Mouse (Mus musculus) neural tube, embryonic 12.5 days (tissue): ENCODE measurements at regions not wholly inside any gene's neighbourhood (a gene's known extent, or its start where the extent isn't known, plus 50 kb on each side); places are given as distances from the start of the nearest gene placed in this dataset.

Source experiments
- ATAC-seq: fragments of 200-750 bp; cut with Nextera tagmentation; 2 replicates; pipeline ENCODE4 v1.8.0; 2017; ENCODE audit warnings: low read depth, mild to moderate bottlenecking, moderate TSS enrichment, moderate library complexity; ENCODE audit not compliant: low FRiP score
- H3K27ac ChIP-seq: fragments of 300-500 bp; sonication (generic); 2 replicates; pipeline ENCODE4 v1.5.1; 2016
- H3K27me3 ChIP-seq: fragments of 300-500 bp; sonication (generic); replicated peaks from 2 replicates; pipeline ENCODE4 v1.6.1; 2016; ENCODE audit warnings: mild to moderate bottlenecking
- H3K36me3 ChIP-seq: fragments of 300-500 bp; sonication (generic); 2 replicates; pipeline ENCODE4 v1.6.1; 2016; ENCODE audit warnings: mild to moderate bottlenecking
- H3K4me1 ChIP-seq: fragments of 300-500 bp; sonication (generic); 2 replicates; pipeline ENCODE4 v1.6.1; 2016
- H3K4me2 ChIP-seq: fragments of 300-500 bp; sonication (generic); replicated peaks from 2 replicates; pipeline ENCODE4 v1.6.1; 2016; ENCODE audit warnings: mild to moderate bottlenecking
- H3K4me3 ChIP-seq: fragments of 300-500 bp; sonication (generic); 2 replicates; pipeline ENCODE4 v1.5.1; 2016
- H3K9ac ChIP-seq: fragments of 300-500 bp; sonication (generic); 2 replicates; pipeline ENCODE4 v1.6.1; 2016; ENCODE audit warnings: mild to moderate bottlenecking
- H3K9me3 ChIP-seq: fragments of 300-500 bp; sonication (generic); 2 replicates; pipeline ENCODE4 v1.6.1; 2016; ENCODE audit warnings: mild to moderate bottlenecking
- WGBS: fragments of 180-500 bp; shearing (Covaris S2); methylation state at CpG from one replicate; pipeline ENCODE4 v1.1.7; 2016; 5-methylcytosine and 5-hydroxymethylcytosine counted together

DNA sequence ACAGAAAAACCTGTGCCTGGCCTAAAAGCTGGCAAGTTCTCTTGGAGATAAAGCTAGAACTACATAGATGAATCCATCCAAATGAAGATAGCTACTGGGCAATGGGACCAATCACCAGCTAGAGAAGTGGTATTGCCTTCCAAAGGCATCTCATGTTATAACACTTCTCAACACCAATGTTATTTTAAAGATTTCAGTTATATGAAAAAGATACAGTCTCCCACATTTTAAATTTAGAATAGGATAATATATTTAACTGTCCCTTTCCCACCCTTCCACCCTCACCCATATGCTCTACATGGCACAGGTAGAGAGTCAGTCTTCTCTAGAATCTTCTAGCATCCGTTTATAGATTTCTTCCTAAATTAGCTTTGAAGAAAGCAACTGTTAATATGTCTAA is 87.6 kb upstream of the Pou6f2 start:
- Histone ChIP-seq H3K27ac (no peak overlapping the region), H3K27me3 (no peaks in the 10 kb centered on the region), H3K4me1 (no peaks in the 10 kb centered on the region), H3K9ac (no peak overlapping the region), H3K4me2 (no peak overlapping the region), H3K9me3 (no peaks in the 10 kb centered on the region), H3K36me3 (no peaks in the 10 kb centered on the region), H3K4me3 (no peak overlapping the region)
- no peak for ATAC-seq
- WGBS: 85% methylated on average over 1 of the region's 1 CpGs

DNA sequence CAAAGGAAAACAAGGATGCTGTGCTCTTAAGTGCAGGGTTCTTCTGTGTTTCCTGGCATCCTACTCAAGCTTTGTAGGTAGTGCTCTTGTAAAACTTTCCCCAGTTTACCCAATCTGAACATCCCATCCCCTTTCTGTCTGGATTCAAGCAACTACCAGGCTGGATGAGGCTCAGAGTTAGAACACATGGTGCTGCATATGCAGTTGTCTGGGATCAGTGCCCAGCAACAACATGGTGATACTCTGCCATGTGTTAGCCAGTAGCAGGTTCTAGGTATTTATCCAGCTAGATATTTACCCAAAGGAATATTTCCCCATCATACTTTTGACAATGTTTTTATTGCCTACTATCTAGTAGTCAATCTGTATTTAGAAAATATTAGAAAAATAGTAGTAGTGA is 78.8 kb upstream of the Pou6f2 start:
- Histone ChIP-seq H3K4me3 (no peak overlapping the region), H3K9me3 (no peaks in the 10 kb centered on the region), H3K27me3 (no peaks in the 10 kb centered on the region), H3K27ac (no peak overlapping the region), H3K9ac (no peak overlapping the region), H3K4me1 (no peaks in the 10 kb centered on the region), H3K4me2 (no peak overlapping the region), H3K36me3 (no peaks in the 10 kb centered on the region)
- no peak for ATAC-seq

DNA sequence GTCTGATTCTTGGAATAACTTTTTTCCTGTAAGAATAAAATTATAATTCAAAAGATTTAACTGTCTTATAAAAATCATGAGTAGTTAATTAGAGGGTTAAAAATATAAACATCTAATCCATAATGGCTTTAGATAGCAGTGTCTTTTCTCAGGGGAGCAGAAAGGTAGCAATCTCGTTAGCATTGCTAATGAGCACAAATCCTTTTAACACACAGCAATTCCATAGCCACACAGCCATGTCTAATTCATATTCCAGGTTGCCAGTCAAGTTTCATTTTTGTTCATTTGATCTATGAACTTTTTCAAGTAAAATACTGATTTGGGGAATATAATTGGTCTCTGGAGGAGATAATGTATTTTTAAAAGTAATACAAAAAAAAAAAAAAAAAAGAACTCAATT is 74.0 kb upstream of the Pou6f2 start:
- Histone ChIP-seq H3K27me3 (no peaks in the 10 kb centered on the region), H3K4me1 (no peaks in the 10 kb centered on the region), H3K36me3 (no peaks in the 10 kb centered on the region), H3K9me3 (no peaks in the 10 kb centered on the region), H3K4me2 (no peak overlapping the region), H3K27ac (no peak overlapping the region), H3K4me3 (no peak overlapping the region), H3K9ac (no peak overlapping the region)
- no peak for ATAC-seq
- WGBS: 81% methylated on average over 1 of the region's 1 CpGs

DNA sequence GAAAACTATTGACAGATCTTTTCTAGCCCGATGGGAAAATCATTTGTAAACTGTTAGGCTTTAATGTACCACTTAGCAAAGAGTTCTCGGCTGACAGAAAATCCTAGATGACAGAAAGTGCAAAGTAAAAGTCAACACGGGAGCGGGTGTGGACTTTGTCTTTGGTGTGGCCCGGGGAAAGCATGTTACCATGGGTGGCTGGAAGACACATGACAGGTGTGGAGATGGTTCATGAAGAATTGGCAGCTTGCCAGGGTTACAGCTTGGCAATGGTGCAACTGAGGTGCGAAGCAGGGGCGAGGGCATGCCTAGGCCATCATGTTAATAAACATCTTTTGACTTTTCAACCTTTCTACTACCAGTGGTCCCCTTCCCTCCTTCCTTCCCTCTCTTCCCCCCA is 68.4 kb upstream of the Pou6f2 start:
- WGBS: 90% methylated on average over 7 of the region's 7 CpGs
- no peak for ATAC-seq
- H3K4me3 ChIP-seq: no peak overlapping the region

DNA sequence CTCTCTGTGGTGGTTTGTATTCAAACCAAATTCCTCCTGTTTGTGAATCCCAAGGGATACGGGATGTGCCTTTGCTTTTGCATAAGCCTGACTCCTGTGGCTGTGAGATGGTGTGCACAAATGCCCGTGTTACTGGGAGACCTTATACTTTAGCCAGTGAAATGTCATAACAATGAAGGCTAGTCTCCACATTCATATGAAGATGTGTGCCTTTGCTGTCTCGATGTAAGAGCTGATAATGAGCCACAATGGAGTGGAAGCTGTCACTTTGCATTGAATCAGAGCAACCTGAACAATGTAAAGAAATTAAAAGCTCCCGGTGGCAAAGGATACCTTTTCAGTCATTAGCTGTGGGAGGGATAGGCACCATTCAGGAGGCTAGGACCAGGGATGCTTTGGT is 64.7 kb upstream of the Pou6f2 start:
- no peak overlapping the region for H3K9ac ChIP-seq
- no peaks in the 10 kb centered on the region for H3K36me3 ChIP-seq
- H3K27ac ChIP-seq: no peak overlapping the region
- no peaks in the 10 kb centered on the region for H3K9me3 ChIP-seq
- H3K4me3 ChIP-seq: no peak overlapping the region
- no peak for ATAC-seq
- no peak overlapping the region for H3K4me2 ChIP-seq
- H3K27me3 ChIP-seq: no peaks in the 10 kb centered on the region
- WGBS: 41% methylated on average over 4 of the region's 4 CpGs
- no peaks in the 10 kb centered on the region for H3K4me1 ChIP-seq

More for the DNA sequence above, 68.4 kb upstream of the Pou6f2 start:
- no peak overlapping the region for H3K9ac ChIP-seq
- H3K4me1 ChIP-seq: no peaks in the 10 kb centered on the region
- H3K27me3 ChIP-seq: no peaks in the 10 kb centered on the region
- H3K9me3 ChIP-seq: no peaks in the 10 kb centered on the region
- H3K27ac ChIP-seq: no peak overlapping the region
- no peak overlapping the region for H3K4me2 ChIP-seq
- H3K36me3 ChIP-seq: no peaks in the 10 kb centered on the region

DNA sequence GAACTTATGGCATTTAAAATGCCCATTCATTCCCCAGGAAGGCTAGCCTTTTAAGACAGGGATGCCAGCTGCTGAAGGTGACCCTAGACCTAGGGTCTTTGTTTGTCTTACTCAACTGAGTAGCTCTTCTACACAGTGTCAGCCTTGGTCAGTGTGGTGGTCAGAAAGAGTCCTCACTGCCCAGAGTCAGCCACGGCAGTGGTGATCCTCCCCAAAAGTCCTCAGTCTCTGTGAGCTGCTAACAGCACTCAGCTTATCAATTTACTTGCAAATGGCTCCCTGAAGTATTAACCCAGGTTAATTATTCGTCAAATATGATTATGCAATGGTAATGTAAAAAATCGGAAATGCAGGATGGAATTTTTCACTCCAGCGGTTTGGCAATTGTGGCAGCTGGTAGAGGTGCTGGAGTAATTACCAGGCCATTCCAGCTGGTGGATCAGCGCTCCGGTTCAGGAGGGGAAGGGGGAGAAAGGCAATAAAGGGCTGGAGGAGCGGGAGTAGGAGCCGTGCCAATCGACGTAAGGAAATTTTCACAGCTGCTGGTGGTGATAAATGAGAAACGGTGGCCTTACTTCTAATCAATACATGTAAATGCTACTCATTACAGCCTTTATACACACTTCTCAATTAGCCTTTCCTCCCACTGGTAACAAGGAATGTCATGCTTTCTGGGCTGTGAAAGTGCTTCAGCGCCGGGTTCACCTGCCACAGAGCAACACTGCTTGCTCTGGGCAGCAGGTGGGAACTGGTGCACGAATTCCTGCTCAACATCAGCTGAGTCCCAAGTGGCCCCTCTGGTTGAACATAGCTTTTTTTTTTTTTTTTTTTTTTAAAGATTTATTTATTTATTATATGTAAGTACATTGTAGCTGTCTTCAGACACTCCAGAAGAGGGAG is 60.1 kb upstream of the Pou6f2 start:
- H3K27ac ChIP-seq: no peak overlapping the region
- ATAC-seq: peak; percentile 93
- H3K9ac ChIP-seq: no peak overlapping the region
- H3K4me3 ChIP-seq: no peak overlapping the region
- H3K4me2 ChIP-seq: no peak overlapping the region; the same call in 1 of the 2 replicates
- H3K9me3 ChIP-seq: no peaks in the 10 kb centered on the region
- no peaks in the 10 kb centered on the region for H3K4me1 ChIP-seq
- H3K36me3 ChIP-seq: no peaks in the 10 kb centered on the region
- 24% methylated on average over 14 of the region's 14 CpGs for WGBS
- H3K27me3 ChIP-seq: no peaks in the 10 kb centered on the region
